Mouse (Mus musculus) lung, adult 2 months (tissue): ENCODE data around the gene Atg101. TPM values are rescaled to one million over a fixed set of nuclear protein-coding genes. Genes with fewer than 3 reads are reported as not detected.

Experiments
- DNase-seq: peaks from one replicate; pipeline ENCODE4 v3.0.0; 2022
- H3K4me1 ChIP-seq: fragments of 200-500 bp; 2 replicates; pipeline ENCODE4 v1.6.1; 2011; ENCODE audit warnings: low read length; ENCODE audit not compliant: control insufficient read depth, insufficient read depth
- H3K4me3 ChIP-seq: fragments of 200-500 bp; replicated peaks from 2 replicates; pipeline ENCODE3; 2011; ENCODE audit warnings: low read depth, mild to moderate bottlenecking, control low read depth, low read length; ENCODE audit errors: extremely low read depth
- CTCF ChIP-seq: fragments of 200-500 bp; IDR thresholded peaks from 2 replicates; pipeline ENCODE4 v1.5.1; 2011; ENCODE audit warnings: mild to moderate bottlenecking, low read length, control low read depth; ENCODE audit not compliant: insufficient read depth
- POLR2A ChIP-seq: fragments of 200-500 bp; IDR thresholded peaks from 2 replicates; pipeline ENCODE4 v1.6.1; 2011; ENCODE audit warnings: low read depth, mild to moderate bottlenecking, control low read depth, low read length, borderline replicate concordance; ENCODE audit errors: extremely low read depth
- WGBS: fragments of 180-500 bp; shearing (Covaris S2); methylation state at CpG from one replicate; pipeline ENCODE4 v1.1.7; 2018; 5-methylcytosine and 5-hydroxymethylcytosine counted together
- polyA plus RNA-seq: library from polyadenylated mRNA; depleted of rRNA; stranded (reverse); fragments of >200 nt; gene quantifications from 2 replicates; pipeline ENCODE4 v1.2.3, GENCODE M21; 2012

Atg101 gene
- polyA plus RNA-seq, 1 experiment, result 38.6 TPM

DNA sequence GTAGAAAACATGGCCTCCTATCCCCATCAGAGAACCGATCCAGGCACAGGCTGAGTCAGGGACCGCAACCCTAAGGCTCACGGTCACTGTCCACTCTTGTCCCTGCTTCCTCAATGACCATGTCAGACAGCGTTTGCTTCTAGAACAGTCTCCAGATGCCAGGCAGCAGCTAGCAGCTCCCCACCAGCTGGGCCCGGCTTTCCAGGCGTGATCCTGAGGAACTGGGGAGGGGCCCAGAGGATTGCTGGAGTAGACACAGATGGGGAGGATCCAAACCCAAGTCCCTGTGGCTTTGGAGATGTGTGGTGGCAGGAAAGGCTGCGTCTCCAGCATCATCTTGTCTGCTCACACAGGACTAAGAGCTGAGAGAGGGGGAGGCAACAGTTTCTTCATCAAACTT lies 11.0 kb downstream of the Atg101 start:
- DNase-seq, result no peak
- Histone ChIP-seq H3K4me3 (peak overlapping the region; percentile 4), H3K4me1 (peaks cover 8% of the 10 kb centered on the region)
- TF ChIP-seq CTCF (no peak), POLR2A (peak; percentile 50)
- WGBS, result 54% methylated on average over 7 of the region's 7 CpGs

DNA sequence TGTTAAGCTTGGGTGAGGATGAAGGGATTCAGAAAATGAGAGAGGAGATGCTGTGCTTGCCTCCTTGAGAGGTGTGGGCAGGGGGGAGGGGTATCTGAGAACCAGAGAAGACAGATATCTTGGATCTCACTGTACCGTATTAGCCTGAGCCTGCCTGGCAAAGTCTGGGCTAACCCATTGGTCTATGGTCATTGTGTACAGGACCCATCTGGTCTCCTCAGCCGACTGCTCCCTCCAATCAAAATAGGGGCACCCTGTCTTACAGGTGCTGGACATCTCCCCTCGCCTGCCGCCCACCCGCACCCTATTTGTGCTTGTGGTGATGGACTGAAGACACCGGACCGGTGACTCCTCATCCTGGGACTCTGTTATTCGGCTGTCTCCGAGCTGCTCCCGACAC lies 11.5 kb downstream of the Atg101 start:
- H3K4me3 ChIP-seq, result no peak overlapping the region
- no peak for TF ChIP-seq CTCF
- TF ChIP-seq POLR2A, result no peak
- 89% methylated on average over 10 of the region's 10 CpGs for WGBS

DNA sequence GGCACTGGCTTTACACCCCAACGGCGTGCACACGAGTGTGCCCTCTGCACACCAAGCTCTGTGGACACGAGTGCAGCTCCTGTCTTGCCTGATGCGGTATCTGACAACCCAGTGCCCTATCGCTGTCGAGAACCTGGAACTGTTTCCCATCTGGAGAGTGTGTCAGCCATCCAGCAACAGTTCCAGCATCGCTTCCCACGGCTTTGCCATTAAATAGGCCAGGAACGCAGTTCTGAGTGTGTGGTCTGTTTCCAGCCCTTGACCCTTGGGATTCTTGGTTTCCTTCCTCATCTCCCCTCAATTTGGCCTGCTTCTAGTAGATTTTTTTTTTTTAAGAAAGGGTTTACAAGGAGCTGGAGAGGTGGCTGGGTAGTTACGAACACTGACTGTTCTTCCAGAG lies 12.0 kb downstream of the Atg101 start:
- WGBS, result 79% methylated on average over 11 of the region's 11 CpGs
- TF ChIP-seq POLR2A (no peak), CTCF (no peak)
- Histone ChIP-seq H3K4me1 (peaks cover 8% of the 10 kb centered on the region), H3K4me3 (no peak overlapping the region)
- no peak for DNase-seq

More for the DNA sequence above, 11.5 kb downstream of the Atg101 start:
- peaks cover 8% of the 10 kb centered on the region for H3K4me1 ChIP-seq
- no peak for DNase-seq

DNA sequence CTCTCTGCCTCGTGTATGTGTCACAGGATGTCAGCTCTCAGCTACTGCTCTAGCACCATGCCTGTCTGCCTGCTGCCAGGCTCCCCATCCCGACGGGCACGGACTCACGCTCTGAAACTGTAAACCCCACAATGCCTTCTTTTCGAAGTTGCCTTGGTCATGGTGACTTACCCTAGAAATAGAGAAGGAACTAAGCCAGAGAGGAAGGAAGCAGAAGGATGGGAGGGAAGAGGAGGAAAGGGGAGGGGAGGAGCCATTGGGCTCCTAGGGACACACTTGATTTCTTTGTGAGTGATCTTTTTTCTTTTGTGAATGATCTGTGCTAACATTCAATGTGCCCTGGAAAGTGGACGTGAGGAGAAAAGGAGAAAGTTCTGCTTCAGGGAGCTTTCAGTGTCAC lies 13.9 kb downstream of the Atg101 start:
- Histone ChIP-seq H3K4me1 (peaks cover 8% of the 10 kb centered on the region), H3K4me3 (no peak overlapping the region)
- no peak for DNase-seq
- no peak for TF ChIP-seq CTCF
- TF ChIP-seq POLR2A, result no peak
- WGBS, result 35% methylated on average over 7 of the region's 7 CpGs

DNA sequence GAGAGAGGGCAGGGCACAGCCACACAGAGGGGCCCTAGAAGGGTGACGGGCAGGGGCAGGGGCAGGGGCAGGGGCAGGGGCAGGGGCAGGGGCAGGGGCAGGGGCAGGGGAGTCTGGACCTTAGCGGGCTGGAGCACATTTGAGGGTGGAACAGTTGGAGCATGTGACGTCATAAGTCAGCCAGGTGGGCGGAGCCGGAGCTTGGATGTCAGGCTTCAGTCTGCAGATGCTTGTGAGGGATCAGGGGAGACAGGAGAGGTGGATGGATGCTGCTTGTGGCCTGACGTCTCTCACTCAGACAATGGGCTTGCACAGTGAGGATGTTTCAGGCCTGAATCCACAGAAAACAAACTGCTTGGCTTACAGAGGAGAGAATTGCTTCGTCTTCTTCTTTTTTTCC lies 14.5 kb downstream of the Atg101 start:
- peaks cover 8% of the 10 kb centered on the region for H3K4me1 ChIP-seq
- H3K4me3 ChIP-seq, result no peak overlapping the region
- no peak for DNase-seq
- TF ChIP-seq POLR2A (no peak), CTCF (no peak)
- 28% methylated on average over 7 of the region's 7 CpGs for WGBS

DNA sequence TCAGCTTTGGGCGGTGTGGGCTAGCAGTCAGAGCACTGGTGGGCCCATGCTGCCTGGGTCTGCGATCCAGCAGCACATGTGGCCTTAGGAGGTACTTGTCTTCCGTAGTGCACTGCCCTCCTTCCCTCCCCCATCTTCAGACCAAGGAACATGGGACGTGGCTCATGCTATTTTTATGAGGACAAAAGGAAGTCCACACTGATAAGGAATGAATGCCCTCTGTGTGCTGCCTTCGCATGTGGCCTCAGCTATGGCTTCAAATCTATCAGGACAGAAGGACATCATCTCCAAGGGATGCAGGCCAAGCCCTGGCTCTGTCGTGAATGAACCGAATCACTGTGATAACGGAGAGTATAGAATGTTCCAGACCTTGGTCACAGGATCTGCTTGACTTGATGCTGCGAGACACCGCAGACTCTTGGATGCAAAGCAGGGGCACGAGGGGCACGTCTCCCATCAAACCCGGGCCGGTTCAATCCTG lies 15.4 kb downstream of the Atg101 start:
- no peak for DNase-seq
- WGBS, result 60% methylated on average over 14 of the region's 14 CpGs
- TF ChIP-seq CTCF (no peak), POLR2A (no peak)
- peaks cover 8% of the 10 kb centered on the region for H3K4me1 ChIP-seq
- no peak overlapping the region for H3K4me3 ChIP-seq

DNA sequence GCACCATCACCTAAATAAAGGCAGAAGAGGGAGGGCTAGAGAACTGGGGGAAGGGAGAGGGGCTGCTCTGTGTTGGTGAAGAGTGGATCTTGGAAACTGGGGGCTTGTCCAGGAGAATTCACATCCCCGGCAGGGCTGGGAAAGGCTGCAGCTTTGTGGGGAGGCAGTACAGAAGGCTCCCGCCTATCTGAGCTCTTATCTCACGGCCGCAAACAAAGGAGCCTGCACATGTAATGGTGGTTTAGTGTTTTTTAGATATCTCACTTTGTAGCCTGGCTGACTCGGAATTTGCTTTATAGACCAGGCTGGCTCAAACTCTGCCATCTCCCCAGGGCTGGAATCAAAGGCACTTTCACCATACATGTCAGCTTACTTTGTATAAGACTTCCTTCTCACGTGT lies 16.1 kb downstream of the Atg101 start:
- H3K4me3 ChIP-seq, result no peak overlapping the region
- TF ChIP-seq POLR2A (no peak), CTCF (no peak)
- WGBS, result 48% methylated on average over 6 of the region's 6 CpGs

DNA sequence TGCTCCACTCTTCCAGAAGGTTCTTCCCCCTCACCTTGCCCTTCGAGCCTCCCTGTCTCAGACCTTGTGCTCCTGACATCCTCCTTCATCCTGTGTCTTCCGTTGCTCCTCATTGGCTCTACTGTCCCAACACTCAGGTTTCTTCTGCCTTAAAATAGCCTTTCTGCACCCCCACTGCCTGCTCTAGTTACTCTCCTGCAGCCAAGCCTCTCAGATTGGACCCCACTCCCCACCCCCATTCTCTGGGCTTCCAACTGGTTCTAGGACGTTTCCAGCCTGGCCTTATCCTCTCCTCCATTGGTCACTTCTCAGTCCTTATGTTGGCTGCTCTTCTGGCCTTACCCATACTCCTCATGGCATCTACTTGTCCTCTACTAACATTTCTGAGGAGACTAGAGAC lies 18.1 kb downstream of the Atg101 start:
- TF ChIP-seq CTCF, result no peak
- TF ChIP-seq POLR2A, result no peak
- 89% methylated on average over 3 of the region's 3 CpGs for WGBS
- H3K4me3 ChIP-seq, result no peak overlapping the region

More for the DNA sequence above, 16.1 kb downstream of the Atg101 start:
- no peak for DNase-seq
- peaks cover 8% of the 10 kb centered on the region for H3K4me1 ChIP-seq

DNA sequence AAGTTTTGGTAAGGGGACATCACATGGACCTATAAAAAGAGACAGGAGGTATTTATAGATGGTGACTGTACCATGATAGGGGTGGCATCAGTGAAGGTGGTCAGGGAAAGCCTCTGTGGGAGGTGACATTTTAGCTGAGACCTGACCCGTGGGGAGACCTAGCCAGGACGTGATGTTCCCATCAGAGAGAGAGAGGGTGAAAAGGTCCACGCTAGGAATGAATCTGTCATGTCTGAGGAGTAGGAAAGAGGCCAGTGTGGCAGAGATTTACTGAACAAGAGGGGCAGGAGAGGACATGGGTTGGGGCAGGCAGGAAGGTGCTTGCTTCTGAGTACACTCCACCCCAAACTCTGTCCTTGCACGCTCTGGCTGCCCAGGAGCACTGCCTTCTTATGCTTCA lies 19.8 kb downstream of the Atg101 start:
- no peak for TF ChIP-seq POLR2A
- no peak for TF ChIP-seq CTCF
- Histone ChIP-seq H3K4me3 (no peak overlapping the region), H3K4me1 (peaks cover 8% of the 10 kb centered on the region)
- WGBS, result 78% methylated on average over 4 of the region's 4 CpGs
- no peak for DNase-seq

More for the DNA sequence above, 18.1 kb downstream of the Atg101 start:
- H3K4me1 ChIP-seq, result peaks cover 8% of the 10 kb centered on the region
- no peak for DNase-seq

DNA sequence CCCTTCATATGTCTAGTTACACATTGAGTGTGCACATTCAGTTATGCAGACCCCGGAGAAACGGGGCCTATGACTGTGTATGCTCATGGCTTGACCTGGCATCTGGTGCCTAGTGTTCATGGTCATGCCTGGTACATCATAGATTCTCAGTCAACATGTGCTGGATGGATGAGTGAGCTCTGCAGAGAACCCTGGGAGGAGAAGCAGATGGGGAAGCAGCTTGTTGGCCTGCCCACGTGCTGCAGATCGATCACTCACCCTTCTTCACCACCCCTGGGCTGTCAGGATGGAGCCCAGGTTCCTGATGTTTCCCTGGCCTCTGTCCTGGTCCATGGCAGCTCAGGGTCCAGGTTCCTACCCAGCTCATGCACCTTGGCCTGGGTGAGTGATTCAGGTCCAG lies 22.4 kb downstream of the Atg101 start:
- TF ChIP-seq POLR2A, result no peak
- TF ChIP-seq CTCF, result no peak
- 97% methylated on average over 4 of the region's 4 CpGs for WGBS
- H3K4me1 ChIP-seq, result no peaks in the 10 kb centered on the region
- no peak overlapping the region for H3K4me3 ChIP-seq
- DNase-seq, result no peak
